Mouse (Mus musculus) bone marrow macrophage, adult 2 months (primary cell): ENCODE measurements around the gene Vil1. TPM values are rescaled to one million over a fixed set of nuclear protein-coding genes. Genes with fewer than 3 reads are reported as not detected.
A peak's percentile ranks its signal among the peaks of the same experiment; 100 is the strongest.
"Not testable (repeated sequence)": the region's sequence is repeated elsewhere in the genome, so short reads cannot be mapped to it uniquely, and the experiment has no call there.

Source experiments
- H3K27ac ChIP-seq: 2 replicates; pipeline ENCODE4 v1.5.1; 2012; ENCODE audit warnings: low read depth, low read length; ENCODE audit not compliant: insufficient read depth
- H3K4me1 ChIP-seq: 2 replicates; pipeline ENCODE4 v1.6.1; 2012; ENCODE audit warnings: low read length; ENCODE audit not compliant: control insufficient read depth, insufficient read depth
- H3K4me3 ChIP-seq: 2 replicates; pipeline ENCODE4 v1.5.1; 2012; ENCODE audit warnings: mild to moderate bottlenecking, low read length, moderate library complexity; ENCODE audit not compliant: insufficient read depth
- CTCF ChIP-seq: IDR thresholded peaks from 2 replicates; pipeline ENCODE4 v1.5.1; 2012; ENCODE audit warnings: low read depth, mild to moderate bottlenecking, low read length, moderate library complexity
- POLR2A ChIP-seq: IDR thresholded peaks from 2 replicates; pipeline ENCODE4 v1.6.1; 2012; ENCODE audit warnings: mild to moderate bottlenecking, low read depth, low read length, borderline replicate concordance
- polyA plus RNA-seq: library from polyadenylated mRNA; stranded (reverse); fragments of >200 nt; gene quantifications from 2 replicates; pipeline ENCODE4 v1.2.4, GENCODE M21; 2012; ENCODE audit not compliant: missing spikeins, insufficient read depth, insufficient read length

The Vil1 gene
- polyA plus RNA-seq, 1 experiment: not detected

GRCm38 (mm10) chr1:74393010-74393409, 16.2 kb upstream of the Vil1 start:
- no peak for TF ChIP-seq CTCF
- no peak for TF ChIP-seq POLR2A
- H3K27ac ChIP-seq: peak overlapping the region; percentile 83; the same call in 1 of the 2 replicates
- H3K4me3 ChIP-seq: peak overlapping the region; percentile 91
- peaks cover 10% of the 10 kb centered on the region for H3K4me1 ChIP-seq

- no peak overlapping the region for H3K4me3 ChIP-seq
- H3K27ac ChIP-seq: no peak overlapping the region
- TF ChIP-seq CTCF (no peak), POLR2A (no peak)
- peaks cover 10% of the 10 kb centered on the region for H3K4me1 ChIP-seq
These were observed 15.5 kb upstream of the Vil1 start for GRCm38 (mm10) chr1:74393697-74394096.

GRCm38 (mm10) chr1:74394311-74394710, 14.9 kb upstream of the Vil1 start:
- TF ChIP-seq CTCF (no peak), POLR2A (no peak)
- H3K27ac ChIP-seq: no peak overlapping the region
- no peak overlapping the region for H3K4me3 ChIP-seq
- peaks cover 10% of the 10 kb centered on the region for H3K4me1 ChIP-seq

DNA sequence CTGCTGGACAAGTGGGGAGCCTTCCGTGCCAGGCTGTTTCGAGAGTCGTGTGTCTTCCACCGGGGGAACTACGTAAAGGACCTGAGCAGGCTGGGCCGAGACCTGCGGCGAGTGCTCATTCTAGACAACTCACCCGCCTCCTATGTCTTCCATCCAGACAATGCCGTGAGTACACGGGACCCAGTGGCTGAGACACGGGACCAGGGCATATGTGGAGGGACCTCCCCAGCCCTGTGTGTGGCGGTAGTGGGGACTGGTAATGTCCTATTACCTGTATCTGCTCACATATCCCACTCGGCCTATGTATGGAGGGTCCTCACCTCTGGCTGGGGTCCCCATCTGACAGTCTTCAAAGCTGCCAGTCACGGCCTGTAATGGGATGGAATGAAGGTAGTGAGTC, 14.3 kb upstream of the Vil1 start:
- H3K27ac ChIP-seq: no peak overlapping the region
- peaks cover 10% of the 10 kb centered on the region for H3K4me1 ChIP-seq
- TF ChIP-seq POLR2A: no peak
- TF ChIP-seq CTCF: no peak
- no peak overlapping the region for H3K4me3 ChIP-seq

DNA sequence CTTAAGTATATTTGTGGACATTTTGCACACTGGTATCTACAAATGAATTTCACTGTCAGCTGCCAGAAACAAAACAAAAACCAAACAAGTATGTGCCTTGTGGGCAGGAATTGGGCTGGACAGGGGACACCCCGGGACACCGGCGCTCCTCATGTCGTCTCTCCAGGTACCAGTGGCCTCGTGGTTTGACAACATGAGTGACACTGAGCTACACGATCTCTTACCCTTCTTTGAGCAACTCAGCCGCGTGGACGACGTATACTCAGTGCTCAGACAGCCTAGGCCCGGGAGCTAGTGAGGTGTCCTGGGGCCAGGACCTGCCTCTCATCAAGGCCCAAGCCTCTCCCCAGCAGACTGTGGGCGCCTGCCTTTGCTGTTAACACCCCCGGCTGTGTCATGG, 13.9 kb upstream of the Vil1 start:
- peaks cover 10% of the 10 kb centered on the region for H3K4me1 ChIP-seq
- no peak overlapping the region for H3K27ac ChIP-seq
- no peak overlapping the region for H3K4me3 ChIP-seq
- TF ChIP-seq POLR2A: no peak
- no peak for TF ChIP-seq CTCF

GRCm38 (mm10) chr1:74396456-74397222, 12.5 kb upstream of the Vil1 start:
- peak overlapping the region; percentile 97 for H3K27ac ChIP-seq
- H3K4me1 ChIP-seq: not testable (repeated sequence)
- H3K4me3 ChIP-seq: peak overlapping the region; percentile 54

DNA sequence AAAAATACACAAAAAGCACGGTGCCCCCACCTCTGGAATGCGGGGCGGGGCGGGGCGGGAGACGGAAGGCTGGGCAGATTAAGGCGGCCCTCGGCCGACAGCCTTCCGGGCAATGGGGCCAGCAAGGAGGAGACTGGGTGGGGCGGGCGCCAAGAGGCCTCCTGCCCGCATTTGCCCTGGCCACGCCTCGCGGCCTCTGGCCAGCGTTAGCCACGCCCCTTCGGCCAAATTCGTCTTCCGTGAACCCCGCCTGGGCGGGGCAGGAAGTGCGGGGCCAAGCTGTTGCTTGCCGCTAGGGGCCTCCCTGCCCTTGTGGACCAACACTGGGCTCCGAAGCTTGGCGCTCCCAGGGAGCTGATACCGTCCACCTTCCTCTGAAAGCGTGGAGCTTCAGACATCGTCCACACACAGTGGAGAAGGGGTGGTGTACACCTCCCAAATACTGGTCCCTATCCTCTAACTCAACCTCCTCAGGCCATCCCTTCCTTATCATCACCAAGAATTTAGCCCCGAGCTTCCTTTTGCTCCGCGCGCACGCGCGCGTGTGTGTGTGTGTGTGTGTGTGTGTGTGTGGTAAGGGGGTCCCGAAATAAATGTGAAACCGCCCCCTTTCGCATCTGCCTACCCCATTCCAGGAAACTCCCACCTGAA, 11.8 kb upstream of the Vil1 start:
- peak overlapping the region; percentile 61 for H3K4me3 ChIP-seq
- peaks cover 6% of the 10 kb centered on the region for H3K4me1 ChIP-seq
- peak overlapping the region; percentile 97 for H3K27ac ChIP-seq
- TF ChIP-seq CTCF: no peak
- TF ChIP-seq POLR2A: no peak

- H3K4me1 ChIP-seq: peaks cover 6% of the 10 kb centered on the region
- H3K4me3 ChIP-seq: peak overlapping the region; percentile 61
- H3K27ac ChIP-seq: peak overlapping the region; percentile 78
- TF ChIP-seq CTCF: 0 out of 2 replicates have a peak, but pooled peaks have one; percentile 10
- TF ChIP-seq POLR2A: no peak
These were observed 11.2 kb upstream of the Vil1 start for GRCm38 (mm10) chr1:74397919-74398451.

GRCm38 (mm10) chr1:74400531-74400930, 8.6 kb upstream of the Vil1 start:
- no peak for TF ChIP-seq POLR2A
- no peak for TF ChIP-seq CTCF
- Histone ChIP-seq H3K4me3 (no peak overlapping the region), H3K4me1 (peaks cover 3% of the 10 kb centered on the region; the same call in 1 of the 2 replicates), H3K27ac (no peak overlapping the region)
